Mouse (Mus musculus): ENCODE results near the gene Mrtfa. TPM values are rescaled to one million over a fixed set of nuclear protein-coding genes. Genes with fewer than 3 reads are reported as not detected.

Mrtfa gene
- polyA plus RNA-seq, 1 experiment from 2014 or later, result 28.3 TPM

- WGBS, result 85% methylated on average over 5 of the region's 5 CpGs
- Histone ChIP-seq H3K9me3 (ENCODE audit: control insufficient read depth, low read length) (no peaks in the 10 kb centered on the region), H3K36me3 (ENCODE audit: control insufficient read depth, insufficient read depth) (no peaks in the 10 kb centered on the region), H3K27me3 (replicated peaks; ENCODE audit: control insufficient read depth, insufficient read depth, low read length) (no peaks in the 10 kb centered on the region), H3K4me3 (replicated peaks; ENCODE audit: low read length) (no peak overlapping the region), H3K4me2 (ENCODE audit: low read length) (no peak overlapping the region), H3K27ac (ENCODE audit: low read length) (no peak overlapping the region), H3K9ac (replicated peaks; ENCODE audit: low read depth, low read length) (no peak overlapping the region), H3K4me1 (replicated peaks; ENCODE audit: control insufficient read depth, insufficient read depth, low read length) (peaks cover 8% of the 10 kb centered on the region)
- ATAC-seq, result no peak
Measured at GRCm38 (mm10) chr15:81166291-81166690, 24.3 kb downstream of the Mrtfa start.

GRCm38 (mm10) chr15:81164560-81165310 is 25.8 kb downstream of the Mrtfa start:
- 67% methylated on average over 9 of the region's 9 CpGs for WGBS
- Histone ChIP-seq H3K4me1 (replicated peaks; ENCODE audit: control insufficient read depth, insufficient read depth, low read length) (peaks cover 8% of the 10 kb centered on the region), H3K27me3 (replicated peaks; ENCODE audit: control insufficient read depth, insufficient read depth, low read length) (no peaks in the 10 kb centered on the region), H3K9me3 (ENCODE audit: control insufficient read depth, low read length) (no peaks in the 10 kb centered on the region), H3K9ac (replicated peaks; ENCODE audit: low read depth, low read length) (no peak overlapping the region), H3K4me2 (ENCODE audit: low read length) (no peak overlapping the region), H3K4me3 (replicated peaks; ENCODE audit: low read length) (no peak overlapping the region), H3K27ac (ENCODE audit: low read length) (no peak overlapping the region), H3K36me3 (ENCODE audit: control insufficient read depth, insufficient read depth) (no peaks in the 10 kb centered on the region)
- ATAC-seq, result no peak

- H3K36me3 ChIP-seq (ENCODE audit: control insufficient read depth, insufficient read depth), result no peaks in the 10 kb centered on the region
- ATAC-seq, result no peak
- no peak overlapping the region for H3K9ac ChIP-seq (replicated peaks; ENCODE audit: low read depth, low read length)
- H3K27ac ChIP-seq (ENCODE audit: low read length), result no peak overlapping the region
- 80% methylated on average over 3 of the region's 3 CpGs for WGBS
- H3K4me2 ChIP-seq (ENCODE audit: low read length), result no peak overlapping the region
- H3K4me3 ChIP-seq (replicated peaks; ENCODE audit: low read length), result no peak overlapping the region
- no peaks in the 10 kb centered on the region for H3K27me3 ChIP-seq (replicated peaks; ENCODE audit: control insufficient read depth, insufficient read depth, low read length)
- H3K9me3 ChIP-seq (ENCODE audit: control insufficient read depth, low read length), result no peaks in the 10 kb centered on the region
- peaks cover 8% of the 10 kb centered on the region for H3K4me1 ChIP-seq (replicated peaks; ENCODE audit: control insufficient read depth, insufficient read depth, low read length)
Measured at GRCm38 (mm10) chr15:81161571-81161970, 29.0 kb downstream of the Mrtfa start.

- Histone ChIP-seq H3K9me3 (ENCODE audit: control insufficient read depth, low read length) (no peaks in the 10 kb centered on the region), H3K4me3 (replicated peaks; ENCODE audit: low read length) (no peak overlapping the region), H3K27ac (ENCODE audit: low read length) (no peak overlapping the region), H3K4me2 (ENCODE audit: low read length) (no peak overlapping the region), H3K9ac (replicated peaks; ENCODE audit: low read depth, low read length) (no peak overlapping the region), H3K4me1 (replicated peaks; ENCODE audit: control insufficient read depth, insufficient read depth, low read length) (peaks cover 8% of the 10 kb centered on the region), H3K27me3 (replicated peaks; ENCODE audit: control insufficient read depth, insufficient read depth, low read length) (no peaks in the 10 kb centered on the region), H3K36me3 (ENCODE audit: control insufficient read depth, insufficient read depth) (no peaks in the 10 kb centered on the region)
- no peak for ATAC-seq
- 96% methylated on average over 4 of the region's 4 CpGs for WGBS
Measured at GRCm38 (mm10) chr15:81160677-81161076, 29.9 kb downstream of the Mrtfa start.

- Histone ChIP-seq H3K4me1 (replicated peaks; ENCODE audit: control insufficient read depth, insufficient read depth, low read length) (no peaks in the 10 kb centered on the region; the same call in 1 of the 2 replicates), H3K9me3 (ENCODE audit: control insufficient read depth, low read length) (no peaks in the 10 kb centered on the region), H3K9ac (replicated peaks; ENCODE audit: low read depth, low read length) (no peak overlapping the region), H3K36me3 (ENCODE audit: control insufficient read depth, insufficient read depth) (no peaks in the 10 kb centered on the region), H3K27ac (ENCODE audit: low read length) (no peak overlapping the region), H3K4me2 (ENCODE audit: low read length) (no peak overlapping the region), H3K27me3 (replicated peaks; ENCODE audit: control insufficient read depth, insufficient read depth, low read length) (no peaks in the 10 kb centered on the region), H3K4me3 (replicated peaks; ENCODE audit: low read length) (no peak overlapping the region)
- WGBS, result 83% methylated on average over 7 of the region's 7 CpGs
- no peak for ATAC-seq
Measured at GRCm38 (mm10) chr15:81159212-81159611, 31.3 kb downstream of the Mrtfa start.

GRCm38 (mm10) chr15:81158517-81159120 is 31.9 kb downstream of the Mrtfa start:
- Histone ChIP-seq H3K4me2 (ENCODE audit: low read length) (no peak overlapping the region), H3K27ac (ENCODE audit: low read length) (no peak overlapping the region), H3K4me1 (replicated peaks; ENCODE audit: control insufficient read depth, insufficient read depth, low read length) (no peaks in the 10 kb centered on the region), H3K4me3 (replicated peaks; ENCODE audit: low read length) (no peak overlapping the region), H3K27me3 (replicated peaks; ENCODE audit: control insufficient read depth, insufficient read depth, low read length) (no peaks in the 10 kb centered on the region), H3K9ac (replicated peaks; ENCODE audit: low read depth, low read length) (no peak overlapping the region), H3K9me3 (ENCODE audit: control insufficient read depth, low read length) (no peaks in the 10 kb centered on the region), H3K36me3 (ENCODE audit: control insufficient read depth, insufficient read depth) (no peaks in the 10 kb centered on the region)
- 85% methylated on average over 7 of the region's 7 CpGs for WGBS
- no peak for ATAC-seq

GRCm38 (mm10) chr15:81156453-81156852 is 34.1 kb downstream of the Mrtfa start:
- Histone ChIP-seq H3K4me3 (replicated peaks; ENCODE audit: low read length) (no peak overlapping the region), H3K27me3 (replicated peaks; ENCODE audit: control insufficient read depth, insufficient read depth, low read length) (no peaks in the 10 kb centered on the region), H3K36me3 (ENCODE audit: control insufficient read depth, insufficient read depth) (no peaks in the 10 kb centered on the region), H3K9ac (replicated peaks; ENCODE audit: low read depth, low read length) (no peak overlapping the region), H3K27ac (ENCODE audit: low read length) (no peak overlapping the region), H3K4me1 (replicated peaks; ENCODE audit: control insufficient read depth, insufficient read depth, low read length) (no peaks in the 10 kb centered on the region), H3K4me2 (ENCODE audit: low read length) (no peak overlapping the region), H3K9me3 (ENCODE audit: control insufficient read depth, low read length) (no peaks in the 10 kb centered on the region)
- no peak for ATAC-seq
- 78% methylated on average over 2 of the region's 2 CpGs for WGBS

- no peak overlapping the region for H3K27ac ChIP-seq (ENCODE audit: low read length)
- no peak overlapping the region for H3K4me3 ChIP-seq (replicated peaks; ENCODE audit: low read length)
- 99% methylated on average over 3 of the region's 3 CpGs for WGBS
- H3K36me3 ChIP-seq (ENCODE audit: control insufficient read depth, insufficient read depth), result no peaks in the 10 kb centered on the region
- H3K9ac ChIP-seq (replicated peaks; ENCODE audit: low read depth, low read length), result no peak overlapping the region
- no peak for ATAC-seq
- no peaks in the 10 kb centered on the region for H3K4me1 ChIP-seq (replicated peaks; ENCODE audit: control insufficient read depth, insufficient read depth, low read length)
- H3K27me3 ChIP-seq (replicated peaks; ENCODE audit: control insufficient read depth, insufficient read depth, low read length), result no peaks in the 10 kb centered on the region
- H3K4me2 ChIP-seq (ENCODE audit: low read length), result no peak overlapping the region
- no peaks in the 10 kb centered on the region for H3K9me3 ChIP-seq (ENCODE audit: control insufficient read depth, low read length)
Measured at GRCm38 (mm10) chr15:81155845-81156244, 34.7 kb downstream of the Mrtfa start.

- Histone ChIP-seq H3K4me3 (replicated peaks; ENCODE audit: low read length) (no peak overlapping the region), H3K4me2 (ENCODE audit: low read length) (no peak overlapping the region), H3K27me3 (replicated peaks; ENCODE audit: control insufficient read depth, insufficient read depth, low read length) (no peaks in the 10 kb centered on the region), H3K4me1 (replicated peaks; ENCODE audit: control insufficient read depth, insufficient read depth, low read length) (no peaks in the 10 kb centered on the region), H3K36me3 (ENCODE audit: control insufficient read depth, insufficient read depth) (no peaks in the 10 kb centered on the region), H3K27ac (ENCODE audit: low read length) (no peak overlapping the region), H3K9ac (replicated peaks; ENCODE audit: low read depth, low read length) (no peak overlapping the region), H3K9me3 (ENCODE audit: control insufficient read depth, low read length) (no peaks in the 10 kb centered on the region)
- ATAC-seq, result no peak
- WGBS, result 77% methylated on average over 2 of the region's 2 CpGs
Measured at GRCm38 (mm10) chr15:81154846-81155624, 35.5 kb downstream of the Mrtfa start.
